Mouse (Mus musculus): ENCODE data around the gene Scube1.

The Scube1 gene

DNA sequence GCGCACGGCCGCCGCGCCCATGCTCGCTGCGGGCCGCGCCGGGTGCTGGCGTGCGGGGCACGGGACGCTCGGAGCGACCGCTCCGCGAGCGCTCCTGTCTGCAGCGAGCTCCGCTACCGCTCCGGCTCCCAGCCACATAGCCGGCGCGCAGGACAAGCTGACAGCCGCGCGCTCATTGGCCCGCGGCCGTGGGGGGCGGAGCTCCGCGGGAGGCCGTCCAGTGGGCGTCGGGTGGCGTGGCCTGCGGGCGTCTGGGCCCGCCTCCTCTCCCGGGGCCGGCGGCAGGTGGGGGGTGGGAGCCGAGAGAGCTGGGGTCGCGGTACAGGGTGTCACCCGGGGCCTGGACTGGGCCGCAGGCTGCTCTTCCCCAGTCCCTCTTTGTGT, at the start of gene Scube1:
Gene Scube1 (minus strand): TSS at position 136 of the 384 bp plus-strand sequence.
- DNase-seq: peak; percentile 13

DNA sequence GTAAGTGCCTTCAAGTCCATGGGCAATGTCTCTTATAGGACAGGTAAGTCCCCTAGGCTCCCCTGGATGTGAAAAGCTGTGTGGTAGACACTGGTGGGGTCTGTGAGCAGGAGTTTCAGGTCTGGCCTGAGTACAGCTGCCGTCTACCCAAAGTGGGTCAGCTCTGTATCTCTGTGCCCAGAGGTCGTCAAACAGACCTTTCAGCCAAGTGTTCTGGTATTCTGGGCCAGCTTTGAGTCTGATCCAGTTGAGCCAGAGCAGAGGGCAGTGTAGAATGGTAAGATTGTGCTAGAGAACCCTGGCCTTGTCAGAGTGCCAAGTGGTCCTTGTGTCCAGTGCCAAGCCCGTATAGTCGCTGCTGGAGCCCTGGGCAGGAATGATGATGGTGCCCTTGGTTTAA, 48.1 kb upstream of the Scube1 start:
- peak; percentile 20 for DNase-seq

- DNase-seq: peak; percentile 22
Observed at GRCm38 (mm10) chr15:83772460-83772859, 47.6 kb upstream of the Scube1 start.

- DNase-seq: peak; percentile 58
Observed at GRCm38 (mm10) chr15:83771346-83772053, 46.7 kb upstream of the Scube1 start.

GRCm38 (mm10) chr15:83765388-83766029, 40.7 kb upstream of the Scube1 start:
- no peak for DNase-seq

GRCm38 (mm10) chr15:83761512-83761911, 36.7 kb upstream of the Scube1 start:
- DNase-seq: no peak

DNA sequence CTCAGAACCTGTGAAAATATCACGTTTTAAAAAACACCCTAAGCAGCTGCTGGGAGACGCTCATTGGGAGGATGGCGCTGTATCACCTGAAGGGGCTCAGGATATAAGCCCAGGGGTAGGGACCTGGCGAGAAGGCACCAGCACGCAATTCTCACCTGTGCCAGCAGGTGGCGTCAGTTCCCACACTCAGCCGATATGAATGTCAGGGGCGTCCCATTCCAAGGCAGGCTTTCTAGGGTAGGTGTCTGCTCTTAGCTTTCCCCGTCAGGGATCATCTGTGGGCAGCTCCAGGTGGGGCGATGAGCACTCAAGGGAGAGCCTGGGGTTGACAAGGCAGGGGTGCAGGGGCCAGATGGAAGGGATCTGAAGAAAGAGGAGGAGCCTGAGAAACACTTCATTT, 35.9 kb upstream of the Scube1 start:
- DNase-seq: peak; percentile 22

DNA sequence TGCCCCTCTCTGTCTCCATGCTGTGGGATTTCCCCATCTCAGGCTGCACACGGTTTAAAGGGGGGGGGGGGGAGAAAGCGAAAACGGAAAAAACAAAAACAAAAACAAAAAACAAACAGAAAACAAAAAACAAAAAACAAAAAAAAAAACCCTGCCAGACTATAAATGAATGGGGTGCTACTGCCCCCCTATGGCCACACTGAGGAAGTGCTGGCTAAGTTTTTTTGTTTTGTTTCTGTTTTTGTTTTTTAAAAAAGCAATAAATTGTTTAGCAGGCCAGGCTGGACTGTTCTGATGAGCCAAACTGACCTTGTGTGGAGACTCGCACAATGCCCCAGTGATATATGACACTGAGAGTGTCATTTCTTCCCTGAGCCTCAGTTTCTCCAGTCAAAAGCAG, 34.1 kb upstream of the Scube1 start:
- no peak for DNase-seq

GRCm38 (mm10) chr15:83756742-83757141, 31.9 kb upstream of the Scube1 start:
- peak; percentile 8 for DNase-seq

- DNase-seq: no peak
Observed at GRCm38 (mm10) chr15:83749436-83749835, 24.6 kb upstream of the Scube1 start.

DNA sequence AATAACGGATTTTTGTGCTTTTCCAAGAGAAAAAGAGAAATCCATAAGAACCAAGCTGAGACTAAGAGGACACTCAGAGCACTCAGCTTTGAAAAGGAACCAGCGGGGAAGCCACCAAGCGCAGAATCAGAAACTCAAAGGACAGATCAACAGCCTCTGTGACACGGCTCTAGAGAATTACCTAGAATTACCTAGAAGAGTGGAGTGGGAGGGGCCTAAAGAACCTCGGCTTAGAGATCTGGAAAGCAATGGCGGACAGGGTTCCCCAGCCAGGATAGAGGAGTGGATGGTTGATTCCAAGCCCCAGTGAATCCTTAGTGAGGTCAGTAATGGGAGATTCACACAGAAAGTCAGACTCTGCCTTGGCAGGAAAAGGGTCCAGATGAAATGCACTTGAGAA, 24.2 kb upstream of the Scube1 start:
- DNase-seq: no peak

DNA sequence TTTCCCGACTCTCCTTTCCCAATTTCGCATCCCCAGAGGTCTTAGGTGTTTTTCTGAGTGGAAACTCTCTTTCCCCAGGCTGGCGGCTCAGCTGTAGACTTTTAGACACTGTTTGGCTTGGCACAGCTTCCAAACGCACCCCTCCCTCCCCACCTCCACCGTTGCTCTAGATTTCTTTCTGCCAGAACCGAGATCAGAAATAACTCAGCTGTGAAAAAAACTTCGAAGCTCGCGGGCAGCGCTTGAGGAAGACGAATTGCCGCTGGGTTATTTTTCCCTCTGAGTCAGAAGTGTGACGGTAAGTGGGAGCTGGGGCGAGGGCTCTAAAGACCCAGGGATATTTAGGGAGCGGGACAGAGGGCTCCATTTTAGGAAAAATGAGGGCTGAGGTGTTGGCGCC, 21.5 kb upstream of the Scube1 start:
- no peak for DNase-seq

- DNase-seq: no peak
Observed at GRCm38 (mm10) chr15:83742018-83742417, 17.2 kb upstream of the Scube1 start.

- DNase-seq: no peak
Observed at GRCm38 (mm10) chr15:83740676-83741422, 16.0 kb upstream of the Scube1 start.

- DNase-seq: peak; percentile 13
Observed at GRCm38 (mm10) chr15:83727626-83728025, 2.8 kb upstream of the Scube1 start.

DNA sequence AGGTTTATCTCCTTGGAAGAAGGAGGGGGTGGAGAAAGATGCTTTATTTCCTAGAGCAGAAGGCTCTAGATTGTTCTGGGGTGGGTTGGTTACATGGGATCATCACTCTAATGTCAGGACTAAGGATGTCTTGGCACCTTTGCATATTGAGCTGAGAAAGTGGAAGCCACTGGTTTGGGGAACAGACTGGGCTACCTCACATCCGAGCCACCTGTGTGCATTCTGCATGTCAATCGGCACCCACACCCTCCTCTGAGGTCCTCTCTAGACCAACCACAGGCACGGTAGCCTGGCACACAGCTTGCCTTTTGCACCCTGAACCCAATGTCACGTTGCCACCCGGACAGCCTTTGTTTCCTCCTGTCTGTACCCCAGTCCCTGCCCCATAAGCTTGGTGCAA, 1.9 kb upstream of the Scube1 start:
- DNase-seq: no peak

- DNase-seq: no peak
Observed at GRCm38 (mm10) chr15:83725556-83726200, 857 bp upstream of the Scube1 start.

- no peak for DNase-seq
Observed at GRCm38 (mm10) chr15:83724160-83724885, 498 bp downstream of the Scube1 start.

- DNase-seq: no peak
Observed at GRCm38 (mm10) chr15:83715582-83716228, 9.1 kb downstream of the Scube1 start.

GRCm38 (mm10) chr15:83712798-83713197, 12.0 kb downstream of the Scube1 start:
- DNase-seq: no peak

- no peak for DNase-seq
Observed at GRCm38 (mm10) chr15:83712361-83712760, 12.5 kb downstream of the Scube1 start.

All from cerebellum, adult 9-10 months (tissue).